Mouse (Mus musculus) hindbrain, embryonic 12.5 days (tissue): Measurements from ENCODE around the gene Slc6a12. TPM values are rescaled to one million over a fixed set of nuclear protein-coding genes. Genes with fewer than 3 reads are reported as not detected.
A peak's percentile ranks its signal among the peaks of the same experiment; 100 is the strongest.

ENCODE experiments used
- ATAC-seq: fragments of 200-750 bp; cut with Nextera tagmentation; 2 replicates; pipeline ENCODE4 v1.8.0; 2017; ENCODE audit warnings: moderate TSS enrichment; ENCODE audit not compliant: low FRiP score
- H3K27ac ChIP-seq: fragments of 300-500 bp; sonication (generic); 2 replicates; pipeline ENCODE4 v1.5.1; 2016; ENCODE audit warnings: mild to moderate bottlenecking
- H3K27me3 ChIP-seq: fragments of 300-500 bp; sonication (generic); 2 replicates; pipeline ENCODE4 v1.6.1; 2016; ENCODE audit warnings: mild to moderate bottlenecking
- H3K36me3 ChIP-seq: fragments of 300-500 bp; sonication (generic); 2 replicates; pipeline ENCODE4 v1.6.1; 2016; ENCODE audit warnings: mild to moderate bottlenecking
- H3K4me1 ChIP-seq: fragments of 300-500 bp; sonication (generic); 2 replicates; pipeline ENCODE4 v1.6.1; 2016
- H3K4me2 ChIP-seq: fragments of 300-500 bp; sonication (generic); replicated peaks from 2 replicates; pipeline ENCODE4 v1.6.1; 2016; ENCODE audit warnings: mild to moderate bottlenecking
- H3K4me3 ChIP-seq: fragments of 300-500 bp; sonication (generic); 2 replicates; pipeline ENCODE4 v1.5.1; 2016; ENCODE audit warnings: mild to moderate bottlenecking
- H3K9ac ChIP-seq: fragments of 300-500 bp; sonication (generic); 2 replicates; pipeline ENCODE4 v1.6.1; 2016; ENCODE audit warnings: mild to moderate bottlenecking, moderate library complexity
- H3K9me3 ChIP-seq: fragments of 300-500 bp; sonication (generic); replicated peaks from 2 replicates; pipeline ENCODE4 v1.6.1; 2016; ENCODE audit warnings: mild to moderate bottlenecking
- WGBS: fragments of 180-500 bp; shearing (Covaris S2); methylation state at CpG from one replicate; pipeline ENCODE4 v1.1.7; 2016; 5-methylcytosine and 5-hydroxymethylcytosine counted together
- polyA plus RNA-seq: library from polyadenylated mRNA; unstranded; fragments of >200 nt; fragmentation: Nextera tagmentation; extraction: Ambion mirVana; gene quantifications from 2 replicates; pipeline ENCODE4 v1.2.1, GENCODE M21; 2016

The Slc6a12 gene
- polyA plus RNA-seq, result 0.20 and 0.31 TPM in 2 replicates

GRCm38 (mm10) chr6:121343026-121343770, at the start of gene Slc6a12:
Gene Slc6a12 (plus strand): TSS chr6:121343076.
- Histone ChIP-seq H3K27me3 (peaks cover 9% of the 10 kb centered on the region), H3K36me3 (no peaks in the 10 kb centered on the region), H3K9me3 (no peaks in the 10 kb centered on the region), H3K4me1 (peaks cover 9% of the 10 kb centered on the region), H3K4me3 (no peak within 1 kb of the TSS), H3K9ac (no peak within 1 kb of the TSS), H3K4me2 (no peak within 1 kb of the TSS), H3K27ac (no peak within 1 kb of the TSS)
- 78% methylated on average over 15 of the region's 15 CpGs for WGBS
- ATAC-seq, result no peak

- Histone ChIP-seq H3K9me3 (no peaks in the 10 kb centered on the region), H3K9ac (no peak overlapping the region), H3K27ac (no peak overlapping the region), H3K27me3 (no peaks in the 10 kb centered on the region), H3K4me1 (peaks cover 10% of the 10 kb centered on the region), H3K4me3 (no peak overlapping the region), H3K4me2 (no peak overlapping the region), H3K36me3 (no peaks in the 10 kb centered on the region)
- 60% methylated on average over 7 of the region's 7 CpGs for whole genome bisulfite sequencing
- no peak for ATAC-seq
Observed at GRCm38 (mm10) chr6:121299317-121299716, 43.6 kb upstream of the Slc6a12 start.

DNA sequence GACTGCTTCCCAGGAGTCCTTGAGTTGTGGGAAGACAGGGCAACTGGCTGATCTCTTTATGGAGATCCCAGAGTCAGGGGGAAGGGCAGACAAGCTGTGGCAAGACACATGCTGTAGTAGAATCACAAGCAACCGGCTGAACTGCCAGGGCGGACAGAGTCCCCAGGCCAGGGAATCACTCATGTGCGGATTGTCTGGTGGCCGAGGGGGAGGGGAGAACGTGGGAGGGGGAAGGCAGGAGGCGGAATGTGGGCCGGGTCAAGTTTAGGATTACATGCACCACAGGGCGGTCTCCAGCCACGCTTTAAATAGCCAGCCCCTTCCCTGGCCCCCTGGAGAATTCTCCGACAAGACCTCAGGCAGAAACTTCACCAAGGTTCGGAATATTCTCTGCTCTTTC, 42.9 kb upstream of the Slc6a12 start, which contains the start of gene Slc6a13:
Gene Slc6a13 (plus strand): TSS at position 274 of the 400 bp plus-strand sequence.
- Histone ChIP-seq H3K27ac (no peak within 1 kb of the TSS), H3K4me1 (peaks cover 10% of the 10 kb centered on the region), H3K4me2 (peak within 1 kb of the TSS; percentile 29; the same call in 1 of the 2 replicates), H3K4me3 (no peak within 1 kb of the TSS), H3K27me3 (no peaks in the 10 kb centered on the region), H3K36me3 (no peaks in the 10 kb centered on the region), H3K9ac (no peak within 1 kb of the TSS), H3K9me3 (no peaks in the 10 kb centered on the region)
- no peak for ATAC-seq
- 3% methylated on average over 10 of the region's 11 CpGs for WGBS

GRCm38 (mm10) chr6:121300504-121300903, 42.4 kb upstream of the Slc6a12 start:
- 47% methylated on average over 9 of the region's 9 CpGs for WGBS

DNA sequence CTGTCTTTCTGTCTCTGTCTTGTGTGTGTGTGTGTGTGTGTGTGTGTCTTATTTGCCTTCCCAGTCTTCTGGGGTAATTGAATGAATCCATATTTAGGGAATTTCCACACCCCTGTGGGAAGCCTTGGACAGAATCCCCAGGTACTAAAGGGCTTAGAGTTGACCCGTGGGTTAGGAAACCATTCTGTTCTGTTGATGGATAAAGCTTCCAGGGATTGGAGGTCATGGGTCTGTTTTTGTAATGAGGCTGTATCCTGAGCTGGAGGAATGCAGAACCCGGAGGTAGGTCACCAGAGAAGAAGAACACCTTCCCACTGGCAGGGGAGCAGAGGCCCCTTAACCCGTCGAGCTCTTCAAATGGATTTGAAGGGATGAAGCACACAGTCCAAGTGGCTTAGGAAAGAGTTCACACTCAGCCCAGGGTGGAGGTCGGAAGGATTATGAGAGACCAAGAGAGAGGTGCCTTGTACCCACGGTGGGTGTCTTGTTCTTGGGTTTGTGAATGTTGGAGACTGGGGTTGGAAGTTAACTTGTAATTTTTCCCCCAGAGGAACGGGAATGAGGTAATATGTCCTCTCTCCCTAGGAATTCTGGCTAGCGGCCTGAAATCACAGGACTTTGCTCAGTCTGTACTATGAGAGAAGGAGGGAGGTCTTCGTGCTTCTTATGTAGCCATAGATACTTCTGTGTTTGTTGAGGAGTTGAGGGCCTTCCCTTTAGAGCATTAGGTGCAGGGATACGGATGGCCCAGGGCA, 39.2 kb upstream of the Slc6a12 start:
- no peaks in the 10 kb centered on the region for H3K9me3 ChIP-seq
- peaks cover 10% of the 10 kb centered on the region for H3K4me1 ChIP-seq
- no peak overlapping the region for H3K4me2 ChIP-seq
- no peaks in the 10 kb centered on the region for H3K27me3 ChIP-seq
- no peak overlapping the region for H3K9ac ChIP-seq
- no peak for ATAC-seq
- no peak overlapping the region for H3K4me3 ChIP-seq
- 69% methylated on average over 10 of the region's 10 CpGs for WGBS
- no peaks in the 10 kb centered on the region for H3K36me3 ChIP-seq
- H3K27ac ChIP-seq, result no peak overlapping the region

More at GRCm38 (mm10) chr6:121300504-121300903, 42.4 kb upstream of the Slc6a12 start:
- H3K4me1 ChIP-seq, result peaks cover 10% of the 10 kb centered on the region
- H3K36me3 ChIP-seq, result no peaks in the 10 kb centered on the region
- peak overlapping the region; percentile 29; the same call in 1 of the 2 replicates for H3K4me2 ChIP-seq
- no peak for ATAC-seq
- H3K9ac ChIP-seq, result no peak overlapping the region
- no peaks in the 10 kb centered on the region for H3K27me3 ChIP-seq
- H3K27ac ChIP-seq, result no peak overlapping the region
- no peak overlapping the region for H3K4me3 ChIP-seq
- H3K9me3 ChIP-seq, result no peaks in the 10 kb centered on the region

- Histone ChIP-seq H3K36me3 (no peaks in the 10 kb centered on the region), H3K27me3 (no peaks in the 10 kb centered on the region), H3K4me2 (no peak overlapping the region), H3K9me3 (no peaks in the 10 kb centered on the region), H3K4me1 (peaks cover 6% of the 10 kb centered on the region), H3K9ac (no peak overlapping the region), H3K27ac (no peak overlapping the region), H3K4me3 (no peak overlapping the region)
- 83% methylated on average over 9 of the region's 9 CpGs for WGBS
- ATAC-seq, result no peak
Observed at GRCm38 (mm10) chr6:121304630-121305029, 38.2 kb upstream of the Slc6a12 start.

GRCm38 (mm10) chr6:121305571-121305970, 37.3 kb upstream of the Slc6a12 start:
- Histone ChIP-seq H3K36me3 (no peaks in the 10 kb centered on the region), H3K4me3 (no peak overlapping the region), H3K27me3 (no peaks in the 10 kb centered on the region), H3K9ac (no peak overlapping the region), H3K9me3 (no peaks in the 10 kb centered on the region), H3K4me1 (no peaks in the 10 kb centered on the region), H3K27ac (no peak overlapping the region), H3K4me2 (no peak overlapping the region)
- no peak for ATAC-seq
- 86% methylated on average over 3 of the region's 3 CpGs for WGBS

DNA sequence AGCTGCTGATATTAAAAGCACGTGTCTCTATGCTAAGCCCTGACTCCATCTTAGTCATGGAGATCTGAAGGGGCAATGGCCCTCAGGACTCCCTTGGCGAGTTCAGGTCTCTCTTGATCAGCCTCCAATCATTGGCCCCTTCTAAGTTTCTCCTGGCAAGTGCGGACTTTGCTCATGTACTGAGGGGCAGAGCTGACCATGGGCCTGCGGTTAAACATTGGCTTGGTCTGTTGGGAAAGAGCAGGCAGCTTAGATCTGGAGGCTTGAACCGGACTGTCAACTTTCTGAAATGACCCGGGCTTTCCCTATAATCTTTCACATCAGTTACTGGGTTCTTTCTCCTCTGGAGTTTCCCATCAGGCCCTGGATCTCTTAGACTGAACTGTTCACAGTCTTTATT, 31.9 kb upstream of the Slc6a12 start:
- no peaks in the 10 kb centered on the region for H3K36me3 ChIP-seq
- no peaks in the 10 kb centered on the region for H3K27me3 ChIP-seq
- H3K27ac ChIP-seq, result no peak overlapping the region
- H3K4me1 ChIP-seq, result no peaks in the 10 kb centered on the region
- ATAC-seq, result no peak
- no peak overlapping the region for H3K9ac ChIP-seq
- H3K4me3 ChIP-seq, result no peak overlapping the region
- no peaks in the 10 kb centered on the region for H3K9me3 ChIP-seq
- 89% methylated on average over 6 of the region's 6 CpGs for WGBS
- no peak overlapping the region for H3K4me2 ChIP-seq

- H3K9ac ChIP-seq, result no peak overlapping the region
- WGBS, result 68% methylated on average over 6 of the region's 6 CpGs
- H3K36me3 ChIP-seq, result no peaks in the 10 kb centered on the region
- no peaks in the 10 kb centered on the region for H3K9me3 ChIP-seq
- no peak overlapping the region for H3K4me3 ChIP-seq
- H3K27me3 ChIP-seq, result no peaks in the 10 kb centered on the region
- no peak overlapping the region for H3K4me2 ChIP-seq
- ATAC-seq, result no peak
- H3K4me1 ChIP-seq, result no peaks in the 10 kb centered on the region
- H3K27ac ChIP-seq, result no peak overlapping the region
Observed at GRCm38 (mm10) chr6:121319099-121319498, 23.8 kb upstream of the Slc6a12 start.

GRCm38 (mm10) chr6:121322381-121323110, 20.3 kb upstream of the Slc6a12 start:
- Histone ChIP-seq H3K27ac (no peak overlapping the region), H3K4me3 (no peak overlapping the region), H3K9ac (no peak overlapping the region), H3K4me1 (no peaks in the 10 kb centered on the region), H3K27me3 (peaks cover 3% of the 10 kb centered on the region; the same call in 1 of the 2 replicates), H3K36me3 (no peaks in the 10 kb centered on the region), H3K9me3 (no peaks in the 10 kb centered on the region), H3K4me2 (no peak overlapping the region)
- no peak for ATAC-seq
- WGBS, result 77% methylated on average over 9 of the region's 9 CpGs

GRCm38 (mm10) chr6:121325298-121325697, 17.6 kb upstream of the Slc6a12 start:
- Histone ChIP-seq H3K27ac (no peak overlapping the region), H3K36me3 (no peaks in the 10 kb centered on the region), H3K4me2 (no peak overlapping the region), H3K9me3 (no peaks in the 10 kb centered on the region), H3K4me1 (peaks cover 8% of the 10 kb centered on the region), H3K9ac (no peak overlapping the region), H3K4me3 (no peak overlapping the region), H3K27me3 (peaks cover 3% of the 10 kb centered on the region; the same call in 1 of the 2 replicates)
- 89% methylated on average over 1 of the region's 3 CpGs for WGBS
- no peak for ATAC-seq

DNA sequence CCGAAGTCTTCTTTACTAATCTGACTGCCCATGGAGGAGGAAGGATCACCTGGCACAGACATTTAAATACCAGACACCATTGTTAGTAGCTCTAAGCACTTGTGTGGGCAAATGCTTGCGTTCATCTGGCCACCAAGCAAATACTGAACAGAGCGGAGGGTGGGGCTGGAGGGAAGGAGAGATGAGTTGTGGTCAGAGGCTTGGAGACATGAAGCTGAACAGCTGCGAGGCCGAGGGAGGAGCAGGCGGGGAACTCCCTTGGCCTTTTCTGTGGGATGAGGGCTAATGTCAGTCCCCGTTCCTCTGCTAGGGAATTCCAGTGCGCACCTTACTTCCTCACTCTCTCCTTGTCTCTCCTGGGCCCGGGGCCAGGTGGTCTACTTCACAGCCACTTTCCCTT, 17.1 kb upstream of the Slc6a12 start:
- Histone ChIP-seq H3K4me1 (peaks cover 8% of the 10 kb centered on the region), H3K4me2 (no peak overlapping the region), H3K36me3 (no peaks in the 10 kb centered on the region), H3K27me3 (peaks cover 4% of the 10 kb centered on the region; the same call in 1 of the 2 replicates), H3K27ac (no peak overlapping the region), H3K9ac (no peak overlapping the region), H3K9me3 (no peaks in the 10 kb centered on the region), H3K4me3 (no peak overlapping the region)
- ATAC-seq, result no peak
- WGBS, result 83% methylated on average over 9 of the region's 9 CpGs
